Comparison of ENCODE assay signal across 19 mouse cellular contexts in the genomic region with DNA sequence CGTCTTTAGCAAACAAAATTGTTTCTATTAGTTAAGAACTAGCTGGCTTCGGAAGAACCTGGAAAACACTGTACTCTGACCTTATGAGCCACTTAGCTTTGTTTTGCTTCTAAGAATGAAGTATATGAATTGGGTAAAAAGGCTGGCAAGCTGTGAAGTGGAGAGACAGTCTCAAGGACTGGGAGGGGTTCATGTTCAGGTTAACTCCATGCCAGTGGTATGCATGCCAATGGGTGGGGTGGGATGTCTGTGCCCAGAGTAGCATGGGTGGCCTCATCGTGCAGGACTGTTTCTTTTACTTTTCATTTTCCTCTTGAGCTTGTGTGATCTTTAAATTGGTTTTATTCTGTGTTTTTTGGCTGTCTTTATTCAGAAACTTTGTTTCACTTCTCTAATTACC.
"Had no signal": no experiment of that assay in that cellular context is flagged by ENCODE, and none has a peak within 500 bp of the region (broad histone marks: within the 10 kb centered on the region; RNA-seq: fewer than 3 reads in every experiment).

No protein-coding gene starts in this region.

- H3K27me3 ChIP-seq: limb, embryonic 12.5 days; limb, embryonic 15.5 days; liver, embryonic 12.5 days; liver, embryonic 15.5 days; megakaryocyte, embryonic 14.5 days had no signal

- H3K9ac ChIP-seq: limb, embryonic 12.5 days; limb, embryonic 15.5 days; liver, embryonic 12.5 days; liver, embryonic 15.5 days; lung, embryonic 14.5 days had no signal

- ATAC-seq: intestine, postnatal 0 days; liver, embryonic 12.5 days had no signal

- H3K4me1 ChIP-seq: limb, embryonic 12.5 days; limb, embryonic 15.5 days; liver, embryonic 12.5 days; liver, embryonic 15.5 days; megakaryocyte, embryonic 14.5 days had no signal

- H3K4me3 ChIP-seq: limb, embryonic 12.5 days; limb, embryonic 15.5 days; liver, embryonic 12.5 days; liver, embryonic 15.5 days; megakaryocyte, embryonic 14.5 days had no signal

- DNase-seq: kidney, adult 2 months; kidney, postnatal 36 days; left cerebral cortex, postnatal 4 days; lung, embryonic 14.5 days; midbrain, embryonic 14.5 days; right cerebral cortex, postnatal 14 days; right cerebral cortex, postnatal 4 days; thymus, adult 2 months; thymus, postnatal 14 days; thymus, postnatal 4 days had no signal

- H3K36me3 ChIP-seq: limb, embryonic 12.5 days; limb, embryonic 15.5 days; liver, embryonic 12.5 days; liver, embryonic 15.5 days had no signal

- H3K27ac ChIP-seq: kidney, postnatal 0 days; limb, embryonic 12.5 days; limb, embryonic 15.5 days; liver, embryonic 12.5 days; liver, embryonic 15.5 days; stomach, postnatal 0 days had no signal

- H3K4me2 ChIP-seq: limb, embryonic 12.5 days; limb, embryonic 15.5 days; liver, embryonic 12.5 days; liver, embryonic 15.5 days; lung, embryonic 14.5 days; midbrain, embryonic 11.5 days had no signal

- H3K9me3 ChIP-seq: limb, embryonic 12.5 days; limb, embryonic 15.5 days; liver, embryonic 12.5 days; liver, embryonic 15.5 days; megakaryocyte, embryonic 14.5 days had no signal
